Mouse (Mus musculus) splenic B cell, adult 2 months (primary cell): ENCODE results near the gene Negr1.

Source experiments
- DNase-seq: peaks from one replicate; pipeline ENCODE4 v3.0.0-alpha.2; 2011; ENCODE audit warnings: low read depth, low spot score
- H3K27me3 ChIP-seq: 2 replicates; pipeline ENCODE4 v1.6.1; 2012; ENCODE audit warnings: mild to moderate bottlenecking, low read length, moderate library complexity, mixed read lengths; ENCODE audit not compliant: control insufficient read depth, poor library complexity, insufficient read depth, severe bottlenecking
- H3K36me3 ChIP-seq: 2 replicates; pipeline ENCODE4 v1.6.1; 2012; ENCODE audit warnings: mild to moderate bottlenecking, low read length, moderate library complexity, mixed read lengths; ENCODE audit not compliant: control insufficient read depth, poor library complexity, insufficient read depth, severe bottlenecking

Gene Negr1

DNA sequence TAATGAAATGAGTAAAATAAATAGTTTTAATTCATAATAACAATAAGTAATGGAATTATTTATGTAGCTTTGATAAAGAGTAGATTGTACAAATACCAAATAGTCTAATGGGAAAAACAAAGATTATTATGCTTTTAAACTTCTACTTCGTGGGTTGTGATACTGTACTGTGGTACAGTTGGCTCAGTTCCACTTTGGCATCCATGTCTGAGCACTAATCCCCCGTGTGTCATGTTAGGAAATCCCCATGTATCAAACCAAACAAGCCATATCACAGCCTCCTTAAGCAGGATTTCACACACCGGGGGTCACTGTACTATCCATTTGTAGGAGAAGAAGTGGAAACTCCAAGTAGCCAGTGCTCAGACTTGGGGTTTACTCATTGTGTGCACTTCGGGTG lies 329.4 kb downstream of the Negr1 start:
- DNase-seq = no peak

DNA sequence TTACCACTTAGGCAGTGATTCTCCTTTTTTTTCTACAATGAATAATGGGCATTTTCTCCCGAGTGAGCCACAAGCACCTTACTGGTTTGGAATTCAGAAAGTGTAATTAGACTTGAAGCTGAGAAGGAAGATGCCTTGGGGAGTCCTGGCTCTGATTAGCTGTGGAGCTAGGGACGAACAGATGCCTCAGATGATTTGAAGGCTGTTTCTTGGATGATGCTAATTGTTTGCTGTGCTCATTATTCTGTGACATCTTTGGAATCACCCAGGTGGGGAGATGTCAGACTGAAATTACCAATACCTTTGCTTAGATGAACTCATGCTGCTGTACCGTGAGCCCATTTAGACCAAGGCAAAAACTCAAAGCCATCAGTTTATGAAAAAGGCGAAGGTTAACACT lies 333.7 kb downstream of the Negr1 start:
- H3K27me3 ChIP-seq = no peaks in the 10 kb centered on the region
- H3K36me3 ChIP-seq = no peaks in the 10 kb centered on the region
- DNase-seq = no peak

More for the DNA sequence above, 329.4 kb downstream of the Negr1 start:
- Histone ChIP-seq H3K27me3 (no peaks in the 10 kb centered on the region), H3K36me3 (no peaks in the 10 kb centered on the region)

DNA sequence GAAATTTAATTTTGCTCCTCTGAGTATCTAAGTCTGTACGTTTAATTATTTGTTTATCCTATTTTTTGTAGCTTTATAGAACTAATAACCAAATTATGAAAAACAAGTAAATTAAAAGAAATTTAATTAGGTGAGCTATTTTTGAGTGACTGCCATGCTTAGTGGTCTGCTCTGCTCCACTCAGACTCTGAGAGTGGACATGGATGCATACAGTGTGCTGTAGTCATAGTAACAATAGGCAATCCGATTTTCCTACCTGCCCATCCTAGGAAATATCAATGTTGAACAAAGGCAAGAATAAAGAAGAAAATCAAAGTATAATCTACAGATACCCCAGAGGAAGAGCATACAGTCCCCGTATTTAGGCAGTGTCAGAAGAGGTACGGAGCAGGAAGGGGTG lies 334.5 kb downstream of the Negr1 start:
- DNase-seq = no peak
- Histone ChIP-seq H3K36me3 (no peaks in the 10 kb centered on the region), H3K27me3 (no peaks in the 10 kb centered on the region)

DNA sequence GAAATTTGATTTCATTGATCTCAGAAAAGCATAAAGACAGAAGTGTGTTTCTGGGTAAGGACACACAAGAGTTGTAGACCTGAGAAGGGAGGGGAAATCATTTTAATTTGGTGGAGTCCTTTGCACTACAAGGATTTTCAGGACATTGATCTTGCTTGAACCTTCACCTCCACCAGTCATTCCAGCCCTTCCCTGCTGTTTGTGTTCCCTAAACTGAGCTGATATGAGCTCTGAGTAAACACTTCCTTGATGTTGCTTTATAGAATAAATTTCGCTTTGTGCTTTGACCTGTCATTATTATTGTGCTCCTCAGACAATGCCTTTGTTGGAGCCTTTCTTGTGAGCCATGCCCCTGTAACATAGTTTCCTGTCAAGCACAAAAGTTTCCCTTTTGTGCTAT lies 335.0 kb downstream of the Negr1 start:
- DNase-seq = no peak
- H3K27me3 ChIP-seq = no peaks in the 10 kb centered on the region
- H3K36me3 ChIP-seq = no peaks in the 10 kb centered on the region

DNA sequence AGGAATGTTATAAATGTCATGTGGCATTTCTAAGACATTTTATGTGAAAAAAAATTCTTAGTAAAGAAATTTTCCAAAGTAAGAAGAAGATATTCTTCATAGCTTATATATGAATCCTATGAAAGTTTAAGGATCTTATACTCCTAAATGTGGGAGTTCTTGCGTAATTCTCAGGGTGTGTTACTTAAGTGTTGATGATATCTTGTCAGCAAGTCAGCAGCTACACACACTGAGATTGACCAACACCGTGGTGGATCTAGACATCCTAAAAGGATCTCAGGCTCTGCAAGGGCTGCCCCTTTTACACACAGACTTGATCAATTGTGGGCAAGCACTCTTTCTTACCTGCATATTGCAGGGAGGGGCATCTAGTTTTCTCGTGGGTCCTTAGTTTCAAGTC lies 339.5 kb downstream of the Negr1 start:
- DNase-seq = no peak
- Histone ChIP-seq H3K36me3 (no peaks in the 10 kb centered on the region), H3K27me3 (no peaks in the 10 kb centered on the region)

DNA sequence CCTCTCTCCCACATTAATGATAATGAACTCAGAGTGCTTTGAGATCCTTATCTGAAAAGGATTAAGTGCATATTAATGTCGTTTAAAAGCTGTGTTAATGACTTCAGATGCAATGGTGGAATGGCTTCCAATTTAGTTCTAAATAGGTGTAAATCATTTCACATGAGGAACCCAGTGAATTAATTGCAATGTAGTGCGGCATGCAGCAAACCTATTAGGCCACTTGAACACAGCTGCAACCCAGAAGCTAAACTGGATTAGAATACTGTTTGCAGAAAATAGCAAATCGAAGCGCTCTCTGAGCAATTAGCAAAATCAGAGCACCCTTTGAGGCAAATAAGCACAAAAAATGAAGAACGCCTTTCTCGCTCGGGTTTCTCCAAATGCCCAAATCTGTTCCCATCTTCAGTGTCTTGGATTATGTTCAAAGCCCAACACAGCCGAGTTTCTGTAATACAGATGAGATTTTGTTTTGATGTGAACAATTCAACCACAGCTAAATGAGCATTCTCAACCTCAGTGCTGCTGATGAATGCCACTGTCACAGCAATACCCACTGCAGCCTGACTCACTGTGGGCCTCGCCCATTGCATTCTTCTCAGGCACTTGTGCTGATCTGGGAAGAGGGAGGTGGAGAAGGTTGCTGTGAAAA lies 342.5 kb downstream of the Negr1 start:
- Histone ChIP-seq H3K36me3 (no peaks in the 10 kb centered on the region), H3K27me3 (no peaks in the 10 kb centered on the region)
- DNase-seq = no peak

DNA sequence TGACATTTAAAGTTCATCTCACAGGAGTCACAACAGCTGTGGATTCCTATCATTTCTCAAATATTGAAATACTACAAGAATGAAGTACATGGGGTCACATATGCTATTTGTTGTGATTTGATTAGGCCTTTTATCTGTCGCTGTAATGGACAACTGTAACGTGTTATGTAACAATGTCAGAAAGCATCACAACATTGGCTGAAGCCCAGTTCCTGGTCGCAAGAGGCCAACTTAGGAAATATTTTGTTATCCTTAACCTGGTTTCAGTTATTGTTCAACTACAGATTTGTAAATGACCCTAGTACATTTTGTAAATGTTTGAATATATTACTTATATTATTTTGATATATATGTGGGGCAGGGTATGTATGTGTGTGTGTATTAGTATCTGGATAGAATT lies 351.2 kb downstream of the Negr1 start:
- no peak for DNase-seq
- Histone ChIP-seq H3K27me3 (no peaks in the 10 kb centered on the region), H3K36me3 (no peaks in the 10 kb centered on the region)

DNA sequence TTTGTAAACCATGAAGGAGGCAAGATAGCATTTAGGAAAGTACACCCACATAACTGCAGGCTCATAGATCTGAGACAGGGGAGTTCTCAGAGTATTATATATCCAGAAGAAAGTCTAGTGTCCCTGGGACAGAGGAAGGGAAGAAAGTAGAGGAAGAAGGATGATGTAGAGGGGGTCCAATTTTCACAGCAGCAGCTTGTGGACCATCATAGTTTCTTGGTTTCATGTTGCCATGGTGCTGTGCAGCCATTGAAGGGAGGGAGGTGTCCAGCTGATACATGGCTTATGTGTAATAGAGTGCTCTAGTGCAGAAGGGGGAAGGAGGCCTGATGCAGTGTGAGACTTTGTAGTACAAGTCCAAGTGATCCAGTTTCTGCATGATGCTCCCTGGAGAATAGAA lies 359.8 kb downstream of the Negr1 start:
- no peak for DNase-seq
- H3K27me3 ChIP-seq = no peaks in the 10 kb centered on the region
- no peaks in the 10 kb centered on the region for H3K36me3 ChIP-seq

DNA sequence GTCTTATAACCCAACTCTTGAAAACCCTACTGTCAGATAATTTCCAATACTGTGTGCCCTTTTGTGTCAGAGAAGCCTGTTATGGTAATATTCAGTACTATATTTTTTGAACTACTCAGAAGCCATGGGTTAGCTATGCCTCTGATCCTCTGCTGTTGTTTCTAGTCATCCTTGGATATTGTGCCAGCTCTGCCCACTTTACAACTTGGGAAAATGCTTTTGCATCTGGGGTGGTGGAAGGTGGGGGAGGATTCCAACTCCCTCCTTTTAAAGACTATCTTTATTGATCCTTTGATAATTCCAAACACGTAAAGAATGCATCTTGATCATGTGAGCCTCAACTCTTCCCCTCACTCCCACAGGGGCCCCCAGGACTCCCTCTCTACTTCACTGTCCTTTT lies 361.6 kb downstream of the Negr1 start:
- DNase-seq = no peak
- Histone ChIP-seq H3K27me3 (no peaks in the 10 kb centered on the region), H3K36me3 (no peaks in the 10 kb centered on the region)

DNA sequence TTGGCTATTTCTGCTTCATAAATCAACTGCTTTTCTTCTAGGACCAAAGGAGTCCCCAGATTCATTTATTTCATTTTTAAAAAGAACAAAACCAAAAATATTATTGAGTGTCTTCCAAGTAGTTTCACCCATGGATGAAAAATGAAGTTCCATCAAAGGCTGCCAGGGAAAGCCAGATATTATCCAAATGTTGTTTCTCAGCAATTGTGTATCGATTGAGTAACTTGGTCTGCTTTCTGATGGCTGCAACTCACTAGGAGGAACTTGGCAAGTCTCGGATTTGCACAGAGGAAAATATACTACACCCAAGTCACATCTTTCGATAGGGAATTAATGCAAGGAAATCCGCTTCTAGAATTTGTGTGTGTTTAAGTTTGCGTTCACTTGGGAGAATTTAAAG lies 363.5 kb downstream of the Negr1 start:
- no peak for DNase-seq
- Histone ChIP-seq H3K27me3 (no peaks in the 10 kb centered on the region), H3K36me3 (no peaks in the 10 kb centered on the region)

DNA sequence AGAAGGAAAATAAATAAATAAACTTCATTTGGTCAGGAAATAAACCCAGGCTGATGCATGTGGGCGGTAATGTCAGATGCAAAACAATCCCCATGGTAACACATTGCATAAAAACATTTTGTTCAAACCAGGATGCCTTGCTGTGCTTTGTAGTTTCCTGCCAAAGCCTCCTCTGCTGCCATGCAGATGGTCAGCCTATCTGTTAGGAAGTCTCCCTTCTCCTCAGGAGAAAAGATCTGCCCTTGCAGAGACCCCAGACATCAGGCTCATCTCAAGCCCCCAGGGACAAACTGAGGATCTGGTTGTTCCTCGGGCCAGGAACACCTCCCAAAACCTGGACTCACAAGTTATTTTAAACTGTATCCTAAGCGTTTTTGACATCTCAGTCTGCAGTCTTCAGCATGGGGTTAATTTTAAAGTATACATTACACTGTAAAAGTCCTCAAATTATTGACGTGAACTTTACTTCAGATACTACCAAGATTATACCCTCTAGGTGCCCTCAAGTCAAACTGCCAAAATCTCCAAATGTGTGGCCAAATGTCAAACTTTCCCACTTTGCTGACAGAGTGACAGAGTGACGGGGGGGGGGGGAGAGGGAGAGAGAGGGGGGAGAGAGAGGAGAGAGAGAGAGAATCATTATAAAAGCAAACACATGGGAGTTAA lies 366.9 kb downstream of the Negr1 start:
- DNase-seq = no peak
- no peaks in the 10 kb centered on the region for H3K36me3 ChIP-seq
- no peaks in the 10 kb centered on the region for H3K27me3 ChIP-seq

DNA sequence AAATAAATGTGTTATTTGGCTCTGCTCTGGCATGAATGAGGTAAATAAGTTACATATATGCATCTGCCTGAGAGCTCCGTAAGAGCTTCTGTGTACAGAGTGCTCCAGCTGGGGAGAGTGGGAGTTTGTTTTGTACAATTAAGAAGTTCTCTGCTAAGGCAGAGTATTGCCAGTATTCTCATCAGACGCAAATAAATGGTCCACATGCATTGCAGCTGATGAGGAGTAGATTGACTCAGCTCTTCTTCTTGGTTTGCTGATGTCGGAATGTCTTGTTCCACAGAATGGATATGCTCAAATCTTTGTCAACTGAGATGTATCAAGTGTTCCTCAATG lies 367.4 kb downstream of the Negr1 start:
- H3K27me3 ChIP-seq = no peaks in the 10 kb centered on the region
- no peaks in the 10 kb centered on the region for H3K36me3 ChIP-seq
- DNase-seq = no peak

DNA sequence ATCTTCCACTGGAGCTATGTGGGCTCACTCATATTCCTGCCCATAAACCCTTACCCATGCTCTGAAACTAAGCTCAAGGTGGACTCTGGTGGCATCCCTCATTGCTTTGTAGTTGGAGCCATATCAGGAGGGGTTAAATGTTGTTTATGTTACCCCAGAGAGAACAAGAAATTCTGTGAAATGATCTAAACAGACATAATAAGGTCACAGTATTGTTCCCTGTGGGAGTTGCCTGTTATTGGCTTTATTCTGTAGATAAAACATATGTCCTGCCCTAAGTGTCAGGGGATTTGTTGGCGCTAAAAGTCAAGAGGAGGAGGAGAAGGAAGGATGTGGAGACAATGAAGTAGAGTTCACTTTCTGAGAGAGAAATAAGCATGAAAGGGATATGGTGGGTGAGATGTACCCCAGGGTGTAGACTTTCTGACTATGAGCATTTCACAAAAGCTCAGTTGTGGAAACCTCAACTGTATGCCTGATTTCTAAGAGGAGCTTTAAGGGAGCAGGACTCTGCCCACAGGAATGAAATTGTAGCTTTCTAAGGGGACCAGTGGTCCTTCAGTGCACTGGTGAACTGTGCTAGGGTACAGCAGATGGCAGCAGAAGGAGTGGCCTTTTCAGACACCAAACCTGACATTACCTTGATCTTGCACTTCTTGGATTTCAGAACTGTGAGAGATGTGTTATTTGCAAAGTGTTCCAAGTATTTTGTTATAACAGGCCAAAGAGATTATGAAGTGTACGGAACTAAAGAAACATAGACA lies 368.3 kb downstream of the Negr1 start:
- no peaks in the 10 kb centered on the region for H3K36me3 ChIP-seq
- DNase-seq = no peak
- no peaks in the 10 kb centered on the region for H3K27me3 ChIP-seq

DNA sequence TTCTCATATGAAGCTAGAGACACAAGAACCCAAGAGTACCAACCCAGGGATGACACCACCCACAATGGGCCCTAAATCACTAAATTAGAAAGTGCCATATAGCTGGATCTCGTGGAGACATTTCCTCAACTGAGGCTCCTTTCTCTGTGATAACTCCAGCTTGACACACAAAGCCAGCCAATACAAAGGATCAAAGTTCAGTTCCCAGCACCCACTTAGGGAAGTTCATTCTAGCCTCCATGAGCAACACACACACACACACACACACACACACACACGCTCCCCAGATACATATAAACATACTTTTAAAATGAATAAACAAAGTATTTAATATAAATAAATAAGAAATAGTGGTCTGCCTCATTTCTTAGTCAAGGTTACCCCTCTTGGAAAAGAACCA lies 369.4 kb downstream of the Negr1 start:
- H3K36me3 ChIP-seq = no peaks in the 10 kb centered on the region
- DNase-seq = no peak
- no peaks in the 10 kb centered on the region for H3K27me3 ChIP-seq

DNA sequence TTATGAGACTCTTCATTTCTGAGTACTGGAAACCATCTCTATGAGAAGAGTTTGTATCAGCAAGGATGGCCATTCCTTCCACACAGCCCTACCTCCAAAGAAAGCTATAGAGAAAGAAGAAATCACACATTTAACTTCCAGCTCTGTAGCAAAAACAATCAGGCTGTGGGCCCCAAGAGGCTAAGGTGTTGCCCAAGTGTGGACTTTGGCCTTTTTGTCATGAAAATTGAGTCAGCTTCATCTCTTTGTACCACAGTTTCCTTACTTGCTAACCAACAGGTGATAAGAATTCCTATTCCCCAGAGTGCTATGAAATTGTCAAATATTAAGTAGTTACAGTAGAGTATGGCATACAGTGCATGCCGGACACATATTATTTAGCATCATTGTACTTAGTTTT lies 369.9 kb downstream of the Negr1 start:
- Histone ChIP-seq H3K36me3 (no peaks in the 10 kb centered on the region), H3K27me3 (no peaks in the 10 kb centered on the region)
- no peak for DNase-seq
